Mouse (Mus musculus): ENCODE measurements around the gene Cuta. TPM values are rescaled to one million over a fixed set of nuclear protein-coding genes. Genes with fewer than 3 reads are reported as not detected.

Cuta gene
- polyA plus RNA-seq (2012; ENCODE audit: low replicate concordance): 267 and 527 TPM in 2 replicates

DNA sequence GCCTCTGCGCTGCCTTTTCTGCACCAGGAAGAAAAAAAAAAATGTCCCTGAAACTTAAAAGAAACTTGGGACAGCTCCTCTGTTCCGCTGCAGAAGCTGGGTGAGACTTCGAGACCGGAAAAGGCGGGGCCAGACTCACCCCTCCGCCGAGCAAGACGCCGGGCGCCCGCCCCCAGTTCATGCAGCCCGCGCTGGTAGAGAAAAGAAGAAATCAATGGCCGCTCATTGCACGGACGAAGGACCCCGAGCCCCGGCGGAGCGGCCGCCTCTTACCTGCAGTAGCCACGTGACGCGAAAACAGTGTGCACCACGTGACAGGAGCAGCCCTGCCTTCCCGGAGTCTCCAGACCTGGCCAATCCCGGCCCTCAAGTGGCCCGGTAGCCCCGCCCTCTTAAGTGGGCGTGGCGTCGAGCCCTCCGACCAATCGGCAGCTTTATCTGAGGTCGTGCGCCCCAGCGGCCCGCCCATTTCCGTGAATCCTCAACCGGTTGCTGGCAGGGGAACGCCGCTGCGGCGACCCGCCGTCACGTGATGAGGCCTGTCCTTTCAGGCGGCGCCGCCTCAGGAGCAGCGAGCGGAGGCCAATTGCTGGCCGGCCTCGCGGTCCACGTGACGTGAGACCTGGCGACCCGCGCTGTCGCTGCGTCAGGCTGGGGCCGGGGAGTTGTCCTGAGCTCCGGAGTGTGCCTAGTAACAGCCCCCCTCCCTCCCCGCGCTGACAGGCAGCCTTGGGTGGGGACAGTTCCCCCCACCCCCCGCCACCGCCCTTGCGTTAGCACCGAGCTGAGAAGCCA lies at the start of gene Cuta:
Cuta (minus strand) TSS at position 392 of the 795 bp plus-strand sequence.

DNA sequence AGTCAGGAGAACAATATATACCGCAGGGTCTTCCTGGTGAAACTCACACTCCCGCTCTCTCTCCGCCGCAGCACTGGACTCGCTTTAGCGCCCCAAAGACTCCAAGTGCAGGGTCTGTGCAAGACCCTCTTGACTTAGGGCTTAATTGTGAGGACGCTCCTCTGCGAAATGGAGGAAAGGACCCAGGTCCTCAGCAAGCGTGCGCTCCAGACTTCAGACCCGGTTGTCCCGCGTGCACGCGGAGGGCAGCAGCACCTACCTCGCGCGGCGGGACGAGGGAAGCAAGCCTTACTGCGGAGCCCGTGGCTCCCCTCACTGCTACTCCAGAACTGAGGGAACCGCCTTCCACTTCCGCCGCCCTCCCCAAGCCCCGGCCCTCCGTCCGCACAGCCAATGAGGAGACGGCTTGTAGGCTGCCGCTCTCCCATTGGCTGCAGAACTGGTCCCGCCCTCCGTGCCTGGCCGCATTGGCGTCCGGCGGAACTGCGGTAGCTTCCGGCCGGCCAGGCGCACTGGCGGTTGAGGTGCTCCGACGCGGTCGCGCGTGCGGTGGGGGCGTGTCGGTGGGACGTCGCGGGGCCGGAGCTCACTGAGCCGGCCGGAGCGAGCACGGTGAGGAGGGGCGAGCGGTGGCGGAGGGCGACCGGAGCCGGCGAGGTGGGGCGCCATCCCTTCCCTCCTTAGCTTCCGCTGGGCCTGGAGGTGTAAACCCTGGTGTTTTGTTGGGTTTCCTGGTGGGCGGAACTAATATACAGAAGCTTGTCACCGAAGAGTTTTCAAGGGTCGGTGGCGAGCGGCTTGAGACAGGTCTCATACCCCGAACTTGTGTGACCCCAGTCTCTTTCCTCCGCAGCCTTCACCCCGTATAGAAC lies 33.6 kb upstream of the Cuta start, which contains the start of gene Zbtb9:
Zbtb9 (plus strand) TSS at position 465 of the 872 bp plus-strand sequence.

DNA sequence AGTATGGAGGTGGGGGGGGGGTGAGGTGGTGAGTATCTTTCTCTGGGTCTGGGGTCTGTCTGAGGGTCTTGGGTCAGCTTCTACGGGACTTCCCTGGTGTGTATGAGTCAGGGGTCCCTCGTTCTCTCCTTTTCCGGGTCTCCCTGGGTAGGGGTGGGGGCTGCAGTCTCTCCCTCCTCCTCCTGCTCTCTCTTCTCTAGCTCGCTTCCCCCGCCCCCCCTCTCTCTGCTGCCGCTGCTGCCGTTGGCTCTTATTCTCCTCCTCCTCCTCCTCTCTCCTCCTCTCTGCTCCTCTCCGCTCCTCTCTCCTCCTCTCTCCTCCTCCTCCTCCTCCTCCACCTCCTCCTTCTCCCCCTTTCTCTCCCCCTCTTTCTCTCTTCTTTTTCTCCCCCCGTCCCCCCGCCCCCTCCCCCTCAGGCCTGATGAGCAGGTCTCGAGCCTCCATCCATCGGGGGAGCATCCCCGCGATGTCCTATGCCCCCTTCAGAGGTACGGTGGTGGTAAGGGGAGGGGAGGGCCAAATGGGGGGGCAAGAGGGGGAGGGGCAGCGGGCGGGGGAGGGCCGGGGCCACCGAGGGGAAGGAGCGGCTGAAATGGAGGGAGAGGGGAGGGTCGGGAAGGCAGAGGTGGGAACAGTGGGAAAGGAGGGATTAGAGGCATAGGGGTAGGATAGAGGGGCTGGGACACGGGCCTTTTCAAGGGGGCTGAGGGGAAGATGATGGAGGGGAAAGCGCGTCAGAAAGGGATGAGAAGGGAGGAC lies 1.8 kb upstream of the Cuta start, which contains the start of gene Syngap1:
Syngap1 (plus strand) TSS at position 223 of the 759 bp plus-strand sequence.

DNA sequence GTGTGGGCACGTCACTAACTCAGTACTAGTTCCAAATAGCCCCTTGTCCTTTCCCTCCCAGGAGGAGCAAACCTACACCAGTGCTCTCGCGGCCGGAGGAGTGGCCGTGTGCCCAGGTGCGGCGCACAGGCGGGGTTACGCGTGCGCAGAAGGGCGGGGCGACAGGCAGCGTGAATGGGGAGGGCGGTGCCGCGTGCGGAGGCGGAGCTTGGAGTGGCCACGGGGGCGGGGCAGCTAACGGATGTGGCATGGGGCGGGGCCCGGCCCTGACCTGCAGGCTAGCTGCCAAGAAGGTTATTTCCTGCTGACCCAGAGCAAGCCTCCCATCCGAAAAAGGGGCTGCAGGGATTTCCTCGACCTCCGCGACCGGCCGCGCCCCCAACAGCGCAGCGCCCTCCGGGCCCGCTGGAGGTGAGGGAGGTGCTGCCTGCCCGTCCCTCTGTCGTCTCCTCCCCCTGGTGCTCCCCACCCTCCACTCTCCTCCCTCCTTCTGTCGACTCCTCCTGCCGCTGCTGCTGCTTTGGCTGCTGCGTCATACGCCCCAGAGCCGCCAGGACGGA lies 6.5 kb downstream of the Cuta start, which contains the start of gene Phf1:
Phf1 (plus strand) TSS at position 214 of the 560 bp plus-strand sequence.

DNA sequence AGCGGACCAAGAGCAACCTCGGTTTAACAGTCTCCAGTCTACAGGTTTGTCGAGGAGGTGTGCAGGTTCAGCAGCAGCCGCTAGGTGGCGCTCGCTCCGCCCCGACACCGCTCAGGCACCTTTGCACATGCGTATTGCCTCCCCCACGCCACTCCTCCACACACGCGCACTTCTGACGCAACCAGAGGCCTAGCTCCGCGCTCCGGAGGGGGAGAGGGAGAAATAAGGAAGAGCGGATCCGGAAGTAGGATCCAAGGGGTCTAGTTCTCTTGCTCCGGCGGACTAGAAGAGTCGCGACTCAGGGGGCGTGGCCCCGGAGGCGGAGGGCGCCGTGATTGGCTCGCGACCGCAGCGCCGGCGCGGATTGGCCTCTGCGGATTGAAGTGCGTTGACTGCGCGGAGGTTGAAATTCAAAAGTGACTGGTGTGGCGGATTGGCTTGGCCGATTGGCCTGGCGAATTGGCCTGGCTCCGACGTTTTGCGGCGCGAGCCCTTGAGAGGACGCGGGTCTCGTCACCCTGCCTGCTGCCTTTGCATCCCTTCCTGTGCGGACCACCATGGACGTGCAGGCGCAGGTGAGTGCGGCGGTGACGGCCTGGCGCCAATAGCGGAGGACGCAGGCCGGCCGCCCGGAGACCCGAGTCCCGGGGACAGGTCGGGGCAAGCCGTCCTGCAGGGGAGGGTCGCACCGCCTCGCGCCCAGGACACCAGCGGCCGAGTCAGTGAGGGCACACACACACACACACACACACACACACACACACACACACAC lies 22.5 kb downstream of the Cuta start, which contains the start of gene Kifc5b:
Kifc5b (plus strand) TSS at position 381 of the 772 bp plus-strand sequence.

Other genes starting within 250 kb of the Cuta start
- 0.70 and 3.6 TPM in 2 replicates for gene Crebrf, start 223.9 kb downstream of the Cuta start, polyA plus RNA-seq (2012; ENCODE audit: low replicate concordance)
- gene Bnip1, start 158.5 kb downstream of the Cuta start, polyA plus RNA-seq (2012; ENCODE audit: low replicate concordance): 22.8 and 25.2 TPM in 2 replicates
- 3.5 and 5.3 TPM in 2 replicates for gene Nkx2-5, start 94.6 kb downstream of the Cuta start, polyA plus RNA-seq (2012; ENCODE audit: low replicate concordance)
- gene Kifc5b, start 22.5 kb downstream of the Cuta start, polyA plus RNA-seq (2012; ENCODE audit: low replicate concordance): 31.2 and 34.1 TPM in 2 replicates
- 114 and 222 TPM in 2 replicates for gene Phf1, start 6.5 kb downstream of the Cuta start, polyA plus RNA-seq (2012; ENCODE audit: low replicate concordance)
- gene Syngap1, start 1.7 kb upstream of the Cuta start, polyA plus RNA-seq (2012; ENCODE audit: low replicate concordance): 52.4 and 56.2 TPM in 2 replicates
- 7.7 and 10.5 TPM in 2 replicates for gene Zbtb9, start 33.6 kb upstream of the Cuta start, polyA plus RNA-seq (2012; ENCODE audit: low replicate concordance)
- 126 and 276 TPM in 2 replicates for gene Bak1, start 89.4 kb upstream of the Cuta start, polyA plus RNA-seq (2012; ENCODE audit: low replicate concordance)
- gene Itpr3, start 117.7 kb upstream of the Cuta start, polyA plus RNA-seq (2012; ENCODE audit: low replicate concordance): 8.7 and 17.8 TPM in 2 replicates
- gene Uqcc2, start 194.3 kb upstream of the Cuta start, polyA plus RNA-seq (2012; ENCODE audit: low replicate concordance): 54.2 and 97.2 TPM in 2 replicates
- gene Ip6k3, start 228.2 kb upstream of the Cuta start, polyA plus RNA-seq (2012; ENCODE audit: low replicate concordance): 0.12 TPM in 1 of 2 replicates, not detected in the other

Measured in leukemia stem cell, adult 10-12 weeks (primary cell).